Mouse (Mus musculus) urinary bladder, adult 2 months (tissue): ENCODE measurements at regions not wholly inside any gene's neighbourhood (a gene's known extent, or its start where the extent isn't known, plus 50 kb on each side); places are given as distances from the start of the nearest gene placed in this dataset.

Source experiments
- DNase-seq: peaks from one replicate; pipeline ENCODE4 v3.0.0; 2022; ENCODE audit warnings: low spot score

- no peak for DNase-seq
Observed at GRCm38 (mm10) chr1:35428126-35428840, 578.5 kb downstream of the Plekhb2 start.

GRCm38 (mm10) chr1:35429471-35429870, 579.7 kb downstream of the Plekhb2 start:
- no peak for DNase-seq

- no peak for DNase-seq
Observed at GRCm38 (mm10) chr1:35435721-35436120, 585.9 kb downstream of the Plekhb2 start.

- no peak for DNase-seq
Observed at GRCm38 (mm10) chr1:35447345-35447744, 597.6 kb downstream of the Plekhb2 start.

GRCm38 (mm10) chr1:35452441-35453107, 602.8 kb downstream of the Plekhb2 start:
- DNase-seq, result no peak

GRCm38 (mm10) chr1:35457591-35457990, 607.8 kb downstream of the Plekhb2 start:
- DNase-seq, result no peak

- no peak for DNase-seq
Observed at GRCm38 (mm10) chr1:35465081-35465480, 603.1 kb upstream of the Hs6st1 start.

GRCm38 (mm10) chr1:35469185-35469753, 598.9 kb upstream of the Hs6st1 start:
- DNase-seq, result no peak

GRCm38 (mm10) chr1:35478262-35478661, 589.9 kb upstream of the Hs6st1 start:
- DNase-seq, result no peak

GRCm38 (mm10) chr1:35495963-35496362, 572.2 kb upstream of the Hs6st1 start:
- DNase-seq, result no peak

GRCm38 (mm10) chr1:35522951-35523350, 545.2 kb upstream of the Hs6st1 start:
- DNase-seq, result no peak

- DNase-seq, result no peak
Observed at GRCm38 (mm10) chr1:35523790-35524362, 544.3 kb upstream of the Hs6st1 start.

- DNase-seq, result no peak
Observed at GRCm38 (mm10) chr1:35524788-35525187, 543.4 kb upstream of the Hs6st1 start.

GRCm38 (mm10) chr1:35527750-35528476, 540.3 kb upstream of the Hs6st1 start:
- DNase-seq, result no peak

GRCm38 (mm10) chr1:35535470-35535869, 532.7 kb upstream of the Hs6st1 start:
- DNase-seq, result no peak

GRCm38 (mm10) chr1:35536276-35536675, 531.9 kb upstream of the Hs6st1 start:
- no peak for DNase-seq

GRCm38 (mm10) chr1:35548845-35549244, 519.4 kb upstream of the Hs6st1 start:
- DNase-seq, result no peak

- no peak for DNase-seq
Observed at GRCm38 (mm10) chr1:35551503-35551902, 516.7 kb upstream of the Hs6st1 start.

- DNase-seq, result no peak
Observed at GRCm38 (mm10) chr1:35562786-35563185, 505.4 kb upstream of the Hs6st1 start.

- no peak for DNase-seq
Observed at GRCm38 (mm10) chr1:35575203-35575602, 493.0 kb upstream of the Hs6st1 start.

GRCm38 (mm10) chr1:35579392-35579791, 488.8 kb upstream of the Hs6st1 start:
- DNase-seq, result no peak

GRCm38 (mm10) chr1:35579992-35580391, 488.2 kb upstream of the Hs6st1 start:
- DNase-seq, result no peak
